Mouse (Mus musculus): ENCODE data around the gene Icam2. TPM values are rescaled to one million over a fixed set of nuclear protein-coding genes. Genes with fewer than 3 reads are reported as not detected.
A peak's percentile ranks its signal among the peaks of the same experiment; 100 is the strongest.
"Not testable (repeated sequence)": the region's sequence is repeated elsewhere in the genome, so short reads cannot be mapped to it uniquely, and the experiment has no call there.

Gene Icam2
- 23.9 TPM in 1 of 2 replicates, not detected in the other for total RNA-seq (2015; ENCODE audit: low replicate concordance)
- 9.5 and 15.1 TPM in 2 replicates for total RNA-seq (2017; ENCODE audit: low replicate concordance)

GRCm38 (mm10) chr11:106387791-106388216 is at the start of gene Icam2:
TSS of gene Icam2 (minus strand) at chr11:106388075.
- no peak for ATAC-seq (replicated peaks; ENCODE audit: low FRiP score, poor library complexity, severe bottlenecking)

GRCm38 (mm10) chr11:106437543-106437942 is 49.7 kb upstream of the Icam2 start:
- no peak for ATAC-seq (replicated peaks; ENCODE audit: low FRiP score, poor library complexity, severe bottlenecking)

DNA sequence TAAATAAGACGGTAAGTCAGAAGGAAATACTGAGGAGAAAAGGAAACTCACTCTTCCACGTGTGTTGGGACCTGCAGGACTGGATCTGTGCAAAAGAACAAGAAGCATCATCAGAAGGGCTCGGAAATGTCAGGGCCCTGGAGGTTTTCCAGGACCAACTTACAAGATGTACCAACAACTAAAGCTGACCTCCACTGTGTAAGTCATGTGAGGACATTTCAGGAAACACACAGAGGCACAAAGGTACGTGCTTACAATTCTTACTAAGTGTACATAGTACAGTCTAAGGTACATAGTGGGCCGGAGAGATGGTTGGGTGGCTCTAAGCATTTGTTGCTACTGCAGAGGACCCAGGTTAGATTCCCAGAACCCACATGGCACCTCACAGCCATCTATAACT is 49.2 kb upstream of the Icam2 start:
- ATAC-seq (replicated peaks; ENCODE audit: low FRiP score, poor library complexity, severe bottlenecking), result no peak

GRCm38 (mm10) chr11:106430392-106430791 is 42.5 kb upstream of the Icam2 start:
- ATAC-seq (replicated peaks; ENCODE audit: low FRiP score, poor library complexity, severe bottlenecking), result no peak

- ATAC-seq (replicated peaks; ENCODE audit: low FRiP score, poor library complexity, severe bottlenecking), result no peak
Observed at GRCm38 (mm10) chr11:106429689-106430088, 41.8 kb upstream of the Icam2 start.

- ATAC-seq (replicated peaks; ENCODE audit: low FRiP score, poor library complexity, severe bottlenecking), result no peak
Observed at GRCm38 (mm10) chr11:106428556-106428955, 40.7 kb upstream of the Icam2 start.

GRCm38 (mm10) chr11:106428106-106428505 is 40.2 kb upstream of the Icam2 start:
- ATAC-seq (replicated peaks; ENCODE audit: low FRiP score, poor library complexity, severe bottlenecking), result no peak

DNA sequence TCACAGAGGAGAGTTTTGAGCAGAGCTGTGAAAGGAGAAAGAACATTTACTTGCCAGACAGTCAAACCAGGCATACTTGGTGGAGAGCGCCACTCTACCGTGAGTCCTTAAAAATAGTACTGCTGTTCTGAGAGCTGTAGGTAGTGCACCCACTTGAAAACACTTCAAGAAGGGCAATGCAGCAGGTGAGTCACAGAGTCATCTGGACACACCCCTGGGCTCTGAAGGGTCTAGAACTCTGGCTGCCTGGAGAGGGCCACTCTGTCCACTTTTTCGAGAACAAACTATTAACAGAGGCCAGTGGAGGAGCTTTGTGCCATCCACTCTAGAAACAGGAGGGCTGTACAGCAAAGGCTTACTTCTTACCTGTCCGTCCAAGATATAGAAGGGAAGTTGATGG is 38.6 kb upstream of the Icam2 start:
- ATAC-seq (replicated peaks; ENCODE audit: low FRiP score, poor library complexity, severe bottlenecking), result no peak

DNA sequence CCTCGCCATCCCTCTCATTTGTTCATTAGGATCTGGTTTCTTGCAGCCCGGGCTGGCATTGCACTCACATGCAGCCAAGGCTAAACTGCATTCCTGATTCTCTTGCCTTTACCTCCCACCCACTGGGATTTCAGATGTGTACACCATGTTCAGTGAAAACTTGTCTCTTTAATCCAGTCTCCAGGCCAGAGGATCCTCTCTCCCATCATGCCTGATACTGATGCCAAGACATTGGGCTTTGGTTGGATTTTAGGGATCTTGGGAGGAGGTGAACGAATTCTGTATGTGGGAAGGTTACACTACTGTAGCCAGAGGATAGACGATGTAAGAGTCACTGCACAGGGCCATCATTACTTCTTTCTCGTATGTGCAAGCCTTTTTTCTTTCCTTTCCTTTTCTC is 37.3 kb upstream of the Icam2 start:
- no peak for ATAC-seq (replicated peaks; ENCODE audit: low FRiP score, poor library complexity, severe bottlenecking)

GRCm38 (mm10) chr11:106419262-106420102 is 31.6 kb upstream of the Icam2 start:
- no peak for ATAC-seq (replicated peaks; ENCODE audit: low FRiP score, poor library complexity, severe bottlenecking)

DNA sequence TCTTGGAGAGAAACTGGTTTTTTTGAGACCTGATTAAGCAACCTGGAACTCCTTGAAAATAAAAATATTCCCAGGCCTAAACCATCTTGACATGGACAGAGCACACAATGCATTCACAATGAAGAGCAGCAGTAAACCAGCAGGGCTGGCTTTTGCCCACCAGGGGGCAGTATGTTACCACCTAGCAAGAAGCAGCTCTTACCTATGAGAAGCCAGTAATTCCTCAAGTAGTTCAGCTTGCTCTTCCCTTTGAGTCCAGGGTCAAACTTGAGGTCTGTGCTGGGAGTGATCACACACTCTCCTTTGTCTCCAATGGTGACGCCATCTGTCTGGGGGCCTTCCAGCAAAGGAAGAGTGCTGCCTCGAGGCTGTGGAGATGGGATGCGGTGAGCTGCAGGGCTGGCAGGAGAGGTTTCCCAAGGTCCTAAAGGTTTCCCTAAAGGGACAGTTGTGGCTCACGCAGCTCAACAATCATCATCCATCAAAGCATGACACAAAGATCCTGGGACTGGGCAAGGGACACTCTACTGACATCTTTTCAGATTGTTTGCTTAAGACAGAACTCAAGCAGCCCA is 30.8 kb upstream of the Icam2 start:
- peak; percentile 79 for ATAC-seq (replicated peaks; ENCODE audit: low FRiP score, poor library complexity, severe bottlenecking)

- no peak for ATAC-seq (replicated peaks; ENCODE audit: low FRiP score, poor library complexity, severe bottlenecking)
Observed at GRCm38 (mm10) chr11:106417860-106418259, 30.0 kb upstream of the Icam2 start.

- no peak for ATAC-seq (replicated peaks; ENCODE audit: low FRiP score, poor library complexity, severe bottlenecking)
Observed at GRCm38 (mm10) chr11:106416331-106416730, 28.5 kb upstream of the Icam2 start.

- no peak for ATAC-seq (replicated peaks; ENCODE audit: low FRiP score, poor library complexity, severe bottlenecking)
Observed at GRCm38 (mm10) chr11:106412641-106413360, 24.9 kb upstream of the Icam2 start.

GRCm38 (mm10) chr11:106411157-106411556 is 23.3 kb upstream of the Icam2 start:
- no peak for ATAC-seq (replicated peaks; ENCODE audit: low FRiP score, poor library complexity, severe bottlenecking)

- ATAC-seq (replicated peaks; ENCODE audit: low FRiP score, poor library complexity, severe bottlenecking), result no peak
Observed at GRCm38 (mm10) chr11:106410507-106410906, 22.6 kb upstream of the Icam2 start.

GRCm38 (mm10) chr11:106410011-106410410 is 22.1 kb upstream of the Icam2 start:
- ATAC-seq (replicated peaks; ENCODE audit: low FRiP score, poor library complexity, severe bottlenecking), result no peak

GRCm38 (mm10) chr11:106398481-106398880 is 10.6 kb upstream of the Icam2 start:
- ATAC-seq (replicated peaks; ENCODE audit: low FRiP score, poor library complexity, severe bottlenecking), result no peak

DNA sequence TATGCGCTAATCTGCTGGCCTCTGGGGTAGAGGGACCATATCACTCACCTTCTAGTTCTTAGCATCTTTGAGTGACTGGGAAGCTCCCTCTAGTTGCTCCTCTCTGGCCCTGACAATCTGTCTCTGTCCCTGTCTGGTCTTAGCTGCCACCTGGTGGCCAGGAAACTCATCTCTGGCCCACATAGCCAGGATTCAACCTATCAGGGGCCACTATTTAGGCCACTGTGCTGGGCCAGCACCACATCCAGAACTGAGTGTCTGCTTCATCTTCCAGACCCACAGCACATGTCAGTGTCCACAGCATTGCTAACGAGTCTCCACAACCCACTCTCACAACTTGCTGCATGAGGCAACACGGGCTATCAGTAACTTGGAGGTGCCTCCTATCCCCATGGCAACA is 9.8 kb upstream of the Icam2 start:
- ATAC-seq (replicated peaks; ENCODE audit: low FRiP score, poor library complexity, severe bottlenecking), result no peak

- not testable (repeated sequence) for ATAC-seq (replicated peaks; ENCODE audit: low FRiP score, poor library complexity, severe bottlenecking)
Observed at GRCm38 (mm10) chr11:106394055-106394454, 6.2 kb upstream of the Icam2 start.

GRCm38 (mm10) chr11:106393331-106393616 is 5.4 kb upstream of the Icam2 start:
- no peak for ATAC-seq (replicated peaks; ENCODE audit: low FRiP score, poor library complexity, severe bottlenecking)
